Mouse (Mus musculus) heart, postnatal 4 days (tissue): ENCODE data around the gene Prmt7. TPM values are rescaled to one million over a fixed set of nuclear protein-coding genes. Genes with fewer than 3 reads are reported as not detected.

Experiments
- DNase-seq: peaks from one replicate; pipeline ENCODE4 v3.0.0; 2021
- total RNA-seq, 2 experiments: library from RNA; stranded (reverse); gene quantifications; 2 replicates each; pipeline ENCODE4 v1.2.3; 2021

The Prmt7 gene
- total RNA-seq, 2 experiments from 2014 or later: 24.1 to 25.5 TPM

DNA sequence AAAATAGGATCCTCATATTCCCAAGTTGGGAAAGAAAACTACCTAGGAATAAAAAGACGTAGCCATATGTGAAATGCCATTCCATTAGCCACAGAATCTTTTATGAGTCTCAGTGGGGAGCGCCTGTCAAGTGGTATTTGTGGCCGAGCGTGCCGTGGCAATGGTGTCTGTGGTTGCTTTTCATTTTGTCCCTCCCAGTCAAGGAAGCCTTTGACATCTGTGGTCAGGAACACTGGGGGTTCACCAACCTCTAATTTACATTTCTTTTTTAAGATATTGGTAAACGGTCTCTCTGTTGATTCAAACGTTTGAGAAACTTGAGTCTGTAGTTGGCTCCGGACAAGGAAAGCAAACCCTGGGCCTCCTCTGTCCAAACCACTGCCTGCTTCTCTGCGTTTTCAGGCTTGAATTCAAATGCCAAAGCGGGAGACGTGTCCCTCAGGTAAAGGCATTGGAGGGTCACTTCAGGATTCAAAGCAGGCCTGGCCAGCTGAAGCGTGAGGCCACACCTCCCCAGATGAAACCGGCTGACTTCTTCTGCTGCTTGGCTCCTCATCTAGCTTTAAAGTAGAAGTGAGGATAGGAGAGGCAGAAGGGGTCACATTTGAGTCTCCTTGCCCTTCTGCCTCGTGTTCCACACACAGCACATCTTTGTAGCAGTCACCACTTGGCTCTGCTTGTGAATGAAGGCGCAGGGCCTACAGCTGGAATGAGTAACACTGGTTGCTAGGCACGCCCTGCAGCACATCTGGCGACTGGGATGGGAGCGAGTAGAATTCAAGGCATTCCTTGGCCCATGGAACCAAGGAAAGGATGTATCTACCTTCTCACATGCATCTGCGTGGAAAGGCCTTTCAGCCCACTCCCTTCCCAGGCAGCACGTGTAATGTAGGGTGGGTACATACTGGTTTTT, 82.0 kb downstream of the Prmt7 start:
- DNase-seq: no peak

DNA sequence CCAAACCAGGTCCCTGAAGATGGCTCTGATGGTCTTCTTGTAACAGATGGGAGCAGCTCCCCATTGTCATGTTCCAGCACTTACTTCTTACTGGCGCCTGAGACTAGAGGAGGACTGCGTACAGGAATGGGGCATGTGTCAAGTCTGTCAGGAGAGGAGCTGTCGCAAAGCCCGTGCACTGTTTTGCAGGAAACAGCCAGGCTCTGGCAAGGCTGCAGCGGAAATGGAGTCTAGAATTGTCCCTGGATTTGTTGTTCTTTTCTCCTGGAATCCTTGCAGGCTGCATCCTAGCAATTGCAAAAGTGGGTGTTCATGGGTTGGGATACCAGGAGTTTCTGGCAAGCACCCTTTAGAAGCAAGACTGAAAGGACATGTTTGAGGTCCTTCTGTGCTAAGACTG, 87.5 kb downstream of the Prmt7 start:
- DNase-seq: peak; percentile 59

DNA sequence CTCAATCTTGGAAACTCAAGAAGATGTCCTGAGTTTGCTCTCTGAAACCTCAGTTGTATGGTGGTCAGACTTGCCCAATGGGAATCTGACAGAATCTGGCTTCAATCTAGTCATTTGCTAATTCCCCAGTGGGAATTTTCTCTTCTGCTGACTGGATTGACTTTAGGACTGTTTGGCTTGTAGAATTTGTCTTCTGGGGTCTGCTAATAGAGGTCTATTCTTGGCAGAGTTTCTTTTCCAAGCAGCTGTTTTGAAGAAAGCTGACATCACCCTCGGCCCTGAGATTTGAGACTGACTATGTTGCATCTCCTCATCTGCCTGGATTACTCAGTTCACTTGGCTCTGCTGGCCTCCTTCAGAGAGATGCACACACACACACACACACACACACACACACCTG, 88.1 kb downstream of the Prmt7 start:
- no peak for DNase-seq

DNA sequence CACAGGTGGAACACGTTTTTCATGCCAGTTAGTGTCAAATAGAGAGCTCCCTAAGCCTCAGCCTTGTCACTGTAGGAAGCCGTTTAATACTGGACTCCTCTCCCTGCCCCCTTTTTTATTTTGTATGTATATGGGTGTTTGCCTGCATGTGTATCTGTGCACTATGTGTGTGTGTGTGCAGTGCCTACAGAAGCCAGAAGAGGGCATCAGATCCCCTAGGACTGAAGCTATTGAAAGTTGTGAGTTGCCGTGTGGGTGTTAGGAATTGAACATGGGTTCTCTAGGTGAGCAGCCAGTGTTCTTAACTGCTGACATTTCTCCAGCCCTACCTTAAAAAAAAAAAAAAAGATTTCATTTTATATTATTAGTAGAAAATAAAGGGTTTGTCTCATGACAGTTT, 89.0 kb downstream of the Prmt7 start:
- DNase-seq: no peak

DNA sequence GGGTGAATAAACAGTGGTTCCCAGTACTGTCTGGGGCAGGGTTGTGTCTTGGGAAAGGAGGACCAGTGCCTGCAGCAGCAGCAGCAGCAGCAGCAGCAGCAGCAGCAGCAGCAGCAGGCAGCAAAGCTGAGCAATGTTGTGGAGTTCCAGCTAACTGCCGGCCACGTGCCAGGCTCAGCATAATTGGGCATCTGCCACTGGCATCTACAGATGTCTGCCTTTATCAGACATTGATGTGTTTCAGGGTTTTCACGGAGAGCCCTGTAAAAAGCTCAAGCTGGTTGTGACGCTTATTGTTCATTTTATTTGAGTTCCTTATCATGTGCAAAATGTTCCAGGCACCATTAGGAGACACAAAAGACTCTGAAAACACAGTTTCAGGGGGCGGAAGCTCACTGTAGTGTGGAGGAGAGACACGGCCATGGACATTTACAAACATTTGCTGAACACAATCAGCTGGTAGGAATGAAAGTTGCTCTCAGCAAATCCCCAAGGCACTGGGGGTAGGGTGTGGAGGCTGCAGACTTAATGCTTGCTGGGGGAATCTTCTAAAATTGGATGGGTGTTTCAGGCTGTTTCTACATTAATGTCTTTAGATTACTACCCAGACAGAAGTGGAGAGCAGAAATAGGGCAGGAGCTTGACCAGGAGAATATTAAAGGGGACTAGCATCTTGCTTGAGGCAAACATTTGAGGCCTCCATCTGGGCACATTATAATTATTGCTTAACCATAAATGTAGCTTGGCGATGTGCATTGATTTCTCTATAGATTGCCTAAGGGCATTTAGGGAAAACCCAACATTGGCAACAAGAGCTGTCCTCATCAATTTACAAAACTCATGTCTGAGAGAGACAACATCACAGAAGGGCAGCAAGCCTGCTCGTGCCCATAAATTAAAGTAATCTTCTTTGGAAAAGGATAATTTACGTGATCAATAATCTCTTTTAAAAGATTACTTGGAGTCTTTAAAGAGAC, 90.3 kb downstream of the Prmt7 start:
- peak; percentile 45 for DNase-seq

Other genes starting within 250 kb of the Prmt7 start
- 10 to 100 TPM; 62.4 to 65.8 TPM for gene Slc12a4, start 244.8 kb upstream of the Prmt7 start, total RNA-seq
- not detected for gene Dpep3, start 231.5 kb upstream of the Prmt7 start, total RNA-seq
- gene Dus2, start 219.6 kb upstream of the Prmt7 start, total RNA-seq: 10 to 100 TPM in 1 of 2 experiments, 1 to 10 TPM in 1; 9.8 to 10.2 TPM
- gene Dpep2nb, start 205.0 kb upstream of the Prmt7 start, total RNA-seq: not detected
- gene Ddx28, start 199.1 kb upstream of the Prmt7 start, total RNA-seq: 1 to 10 TPM; 8.9 to 9.5 TPM
- 10 to 100 TPM; 24.2 to 26.4 TPM for gene Nfatc3, start 152.1 kb upstream of the Prmt7 start, total RNA-seq
- gene Esrp2, start 74.0 kb upstream of the Prmt7 start, total RNA-seq: under 1 TPM; 0.54 to 0.91 TPM
- 1 to 10 TPM; 4.2 to 4.9 TPM for gene Pla2g15, start 60.5 kb upstream of the Prmt7 start, total RNA-seq
- 10 to 100 TPM; 17.1 to 18.9 TPM for gene Slc7a6, start 42.1 kb upstream of the Prmt7 start, total RNA-seq
- 10 to 100 TPM; 17.0 to 17.1 TPM for gene Slc7a6os, start within 50 bp of the Prmt7 start, total RNA-seq
- 1 to 10 TPM; 5.2 to 6.7 TPM for gene Smpd3, start 127.1 kb downstream of the Prmt7 start, total RNA-seq
- 10 to 100 TPM; 12.4 to 13.1 TPM for gene Zfp90, start 204.4 kb downstream of the Prmt7 start, total RNA-seq